Mouse (Mus musculus) brain, embryonic 14.5 days (tissue): Measurements from ENCODE around the gene Gpr143. TPM values are rescaled to one million over a fixed set of nuclear protein-coding genes. Genes with fewer than 3 reads are reported as not detected.
"Not testable (repeated sequence)": the region's sequence is repeated elsewhere in the genome, so short reads cannot be mapped to it uniquely, and the experiment has no call there.

Source experiments
- DNase-seq: peaks from one replicate; pipeline ENCODE4 v3.0.0-alpha.2; 2011; ENCODE audit warnings: low read depth
- CTCF ChIP-seq: fragments of 200-500 bp; IDR thresholded peaks from 2 replicates; pipeline ENCODE4 v1.5.1; 2012; ENCODE audit warnings: inconsistent platforms, mild to moderate bottlenecking, moderate library complexity, borderline replicate concordance; ENCODE audit not compliant: insufficient read depth, insufficient read length; ENCODE audit errors: extremely low read depth
- POLR2A ChIP-seq: fragments of 200-500 bp; IDR thresholded peaks from 2 replicates; pipeline ENCODE4 v1.6.1; 2012; ENCODE audit warnings: mild to moderate bottlenecking, inconsistent platforms, borderline replicate concordance; ENCODE audit not compliant: poor library complexity, insufficient read depth, insufficient read length, severe bottlenecking; ENCODE audit errors: extremely low read depth
- polyA plus RNA-seq: library from polyadenylated mRNA; depleted of rRNA; stranded (reverse); fragments of >200 nt; gene quantifications from 2 replicates; pipeline ENCODE4 v1.2.3, GENCODE M21; 2012; rRNA removed

Gpr143 gene
- polyA plus RNA-seq, 1 experiment: 0.26 TPM

- peak; percentile 11 for DNase-seq
- TF ChIP-seq CTCF (no peak), POLR2A (no peak)
These were observed 12.7 kb upstream of the Gpr143 start, which contains the start of gene Shroom2 for GRCm38 (mm10) chrX:152768891-152769599. Shroom2 (minus strand) TSS chrX:152769465.

- TF ChIP-seq CTCF (no peak), POLR2A (no peak)
- DNase-seq: peak; percentile 83
These were observed 12.0 kb upstream of the Gpr143 start for GRCm38 (mm10) chrX:152769600-152770157.

- no peak for TF ChIP-seq CTCF
- TF ChIP-seq POLR2A: no peak
- DNase-seq: no peak
These were observed 6.4 kb downstream of the Gpr143 start for GRCm38 (mm10) chrX:152788129-152788528.

- DNase-seq: no peak
- no peak for TF ChIP-seq POLR2A
- TF ChIP-seq CTCF: no peak
These were observed 6.9 kb downstream of the Gpr143 start for GRCm38 (mm10) chrX:152788611-152789010.

- TF ChIP-seq POLR2A (no peak), CTCF (no peak)
- no peak for DNase-seq
These were observed 23.6 kb downstream of the Gpr143 start for GRCm38 (mm10) chrX:152805317-152805716.

- TF ChIP-seq CTCF (no peak), POLR2A (no peak)
- no peak for DNase-seq
These were observed 31.6 kb downstream of the Gpr143 start for GRCm38 (mm10) chrX:152813339-152813738.

GRCm38 (mm10) chrX:152818996-152819395 is 37.3 kb downstream of the Gpr143 start:
- TF ChIP-seq CTCF: peak; percentile 32; the same call in 1 of the 2 replicates
- TF ChIP-seq POLR2A: no peak
- DNase-seq: peak; percentile 25

- not testable (repeated sequence) for DNase-seq
These were observed 49.4 kb downstream of the Gpr143 start for GRCm38 (mm10) chrX:152831003-152831550.

- peak; percentile 77 for DNase-seq
- peak; percentile 50; the same call in 1 of the 2 replicates for TF ChIP-seq CTCF
These were observed 53.2 kb downstream of the Gpr143 start for GRCm38 (mm10) chrX:152834940-152835339.

GRCm38 (mm10) chrX:152855076-152855772 is 73.5 kb downstream of the Gpr143 start:
- DNase-seq: no peak
- no peak for TF ChIP-seq POLR2A
- no peak for TF ChIP-seq CTCF

Other genes with a start within 250 kb of the Gpr143 start
- gene Cldn34a, start 218.6 kb upstream of the Gpr143 start, polyA plus RNA-seq: not detected in 2 replicates
- 44.2 and 86.1 TPM in 2 replicates for gene Shroom2, start 12.5 kb upstream of the Gpr143 start, polyA plus RNA-seq
- 1.8 and 2.3 TPM in 2 replicates for gene Usp51, start 224.5 kb downstream of the Gpr143 start, polyA plus RNA-seq